In the genomic region with DNA sequence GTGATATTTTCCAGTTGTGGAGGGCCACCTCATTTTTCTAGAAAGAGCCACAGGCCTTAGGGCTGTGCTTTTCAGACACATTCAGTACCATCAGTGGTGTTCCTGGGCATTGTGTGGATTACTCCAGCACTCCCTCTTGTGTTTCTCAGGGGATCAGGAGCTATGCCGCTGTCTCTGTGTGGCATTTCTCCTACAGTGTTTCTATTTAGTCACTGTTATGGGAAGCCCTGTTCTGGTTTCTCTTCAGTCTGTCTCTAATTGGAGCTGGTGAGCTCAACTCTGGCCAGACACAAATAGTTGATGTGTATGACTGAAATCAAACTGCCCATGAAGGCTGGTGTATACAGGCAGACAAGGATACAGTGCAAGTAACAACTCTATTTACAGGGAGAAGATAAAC, we compare ENCODE assay signal across 9 mouse cellular contexts.
DNase-seq lines count a peak whose midpoint lies in the region; ATAC-seq and TF ChIP-seq lines count a peak whose summit lies in the region.
"Had no signal": no experiment of that assay in that cellular context is flagged by ENCODE, and none has a peak within 500 bp of the region (broad histone marks: within the 10 kb centered on the region; RNA-seq: fewer than 3 reads in every experiment).

No protein-coding gene starts in this region.

- 48% methylated on average over 1 of the region's 1 CpGs for WGBS in lung, embryonic 16.5 days

- no peaks in the 10 kb centered on the region for H3K4me1 ChIP-seq in lung, embryonic 16.5 days (replicated peaks; ENCODE audit: control insufficient read depth, insufficient read depth, low read length)

- H3K9me3 ChIP-seq in lung, embryonic 16.5 days (ENCODE audit: control insufficient read depth, low read length): no peaks in the 10 kb centered on the region

- TF ChIP-seq CTCF in layer of hippocampus, adult 2 months (conservative IDR thresholded peaks at IDR 0.05): peak; percentile 70

- H3K27ac ChIP-seq in layer of hippocampus, adult 2 months: no peak overlapping the region
- no peak overlapping the region for H3K27ac ChIP-seq in lung, embryonic 16.5 days (ENCODE audit: low read length)

- no peak overlapping the region for H3K4me2 ChIP-seq in lung, embryonic 16.5 days (ENCODE audit: low read depth, low read length)

- H3K4me3 ChIP-seq in layer of hippocampus, adult 2 months: no peak overlapping the region
- H3K4me3 ChIP-seq in lung, embryonic 16.5 days (ENCODE audit: low read length): no peak overlapping the region

- peak; percentile 25 for DNase-seq in adrenal gland, postnatal 14 days
- no peak for DNase-seq in adrenal gland, adult 18-20 months (ENCODE audit: low spot score in 2 of 2)
- no peak for DNase-seq in layer of hippocampus, adult 2 months (ENCODE audit: low spot score in 2 of 2)
- DNase-seq in layer of hippocampus, postnatal 10 days (ENCODE audit: low spot score in 2 of 2): no peak
- DNase-seq in ZHBTc4 (ENCODE audit: low read depth, low spot score): peak; percentile 52
- no peak for DNase-seq in cerebellum, postnatal 36 days
- no peak for DNase-seq in gastrocnemius, postnatal 10 days
- DNase-seq: layer of hippocampus, postnatal 36 days had no signal

- H3K9ac ChIP-seq in lung, embryonic 16.5 days (ENCODE audit: low read length): no peak overlapping the region

- no peaks in the 10 kb centered on the region for H3K27me3 ChIP-seq in lung, embryonic 16.5 days (ENCODE audit: control insufficient read depth, insufficient read depth, low read depth, low read length)

- no peaks in the 10 kb centered on the region for H3K36me3 ChIP-seq in lung, embryonic 16.5 days (ENCODE audit: control insufficient read depth, insufficient read depth, low read length)

- ATAC-seq in lung, embryonic 16.5 days (ENCODE audit: low read depth): peak; percentile 74

Comparison
In these comparisons a context has a peak if more than half of its experiments do, and no peak if none do; other contexts are left out.
1. DNase-seq: peak in adrenal gland, postnatal 14 days (single experiment) and ZHBTc4 (single experiment); none in adrenal gland, adult 18-20 months (0 of 2), layer of hippocampus, adult 2 months (0 of 2), layer of hippocampus, postnatal 10 days (0 of 2), cerebellum, postnatal 36 days (0 of 2) and gastrocnemius, postnatal 10 days (single experiment).